ENCODE assay signal across 8 mouse cellular contexts in the genomic region with DNA sequence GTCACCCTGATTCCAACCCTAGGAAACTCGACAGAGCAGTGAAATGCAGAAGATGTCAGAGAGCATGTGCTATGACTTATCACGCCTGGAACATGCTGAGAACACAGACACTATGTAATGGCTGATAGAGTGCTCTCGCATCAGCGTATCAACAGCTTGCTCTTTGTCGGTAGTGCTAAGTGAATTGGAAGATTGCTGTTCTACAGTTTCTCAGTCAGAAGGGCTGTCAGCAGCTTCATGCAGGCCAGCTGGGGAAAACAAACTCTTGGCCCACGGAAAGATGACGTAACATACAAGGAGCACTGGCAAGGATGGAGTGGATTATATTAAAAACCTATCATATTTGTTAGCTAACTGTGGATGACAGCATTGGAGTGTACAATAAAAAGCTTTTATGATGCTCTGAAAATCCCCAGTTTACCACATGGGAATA.
DNase-seq lines count a peak whose midpoint lies in the region; ATAC-seq and TF ChIP-seq lines count a peak whose summit lies in the region.

No protein-coding gene starts in this region.

- DNase-seq in cerebellum, postnatal 14 days: peak; percentile 40 to 42
- no peak for DNase-seq in cerebellum, adult 11-12 months
- DNase-seq in NIH3T3 (ENCODE audit: low read depth): peak; percentile 51
- DNase-seq in gastrocnemius, adult 2 months: peak; percentile 37
- DNase-seq in lung, postnatal 0 days (ENCODE audit: low spot score): peak; percentile 59
- DNase-seq in skeletal muscle tissue, adult 2 months (ENCODE audit: low read depth, low spot score): peak; percentile 49
- DNase-seq in thymus, postnatal 36 days: no peak

- TF ChIP-seq EP300 in lung, postnatal 0 days (IDR thresholded peaks at IDR 0.05): no peak

- H3K27me3 ChIP-seq in intestine, embryonic 15.5 days (replicated peaks): no peaks in the 10 kb centered on the region
- H3K27me3 ChIP-seq in lung, postnatal 0 days (replicated peaks; ENCODE audit: insufficient read depth, low read length): no peaks in the 10 kb centered on the region

- H3K9ac ChIP-seq in intestine, embryonic 15.5 days: no peak overlapping the region
- H3K9ac ChIP-seq in lung, postnatal 0 days (replicated peaks; ENCODE audit: low read depth): no peak overlapping the region

- ATAC-seq in intestine, embryonic 15.5 days: peak; percentile 67
- peak; percentile 71 for ATAC-seq in lung, postnatal 0 days

- no peaks in the 10 kb centered on the region for H3K36me3 ChIP-seq in intestine, embryonic 15.5 days
- no peaks in the 10 kb centered on the region for H3K36me3 ChIP-seq in lung, postnatal 0 days (ENCODE audit: insufficient read depth, low read length)

- 44% methylated on average over 7 of the region's 7 CpGs for whole genome bisulfite sequencing in intestine, embryonic 15.5 days
- 46% methylated on average over 7 of the region's 7 CpGs for WGBS in lung, postnatal 0 days

- no peaks in the 10 kb centered on the region for H3K4me1 ChIP-seq in intestine, embryonic 15.5 days (replicated peaks)
- no peaks in the 10 kb centered on the region for H3K4me1 ChIP-seq in lung, postnatal 0 days (ENCODE audit: insufficient read depth, low read depth, low read length)

- no peak overlapping the region for H3K27ac ChIP-seq in gastrocnemius, adult 2 months
- no peak overlapping the region for H3K27ac ChIP-seq in intestine, embryonic 15.5 days
- H3K27ac ChIP-seq in lung, postnatal 0 days (ENCODE audit: low read length): no peak overlapping the region

- intact Hi-C loops in gastrocnemius, adult 2 months (cut with DNase I): no loop called here

- 0 out of 2 replicates have a peak overlapping the region, but pooled peaks have one; percentile 5 for H3K4me2 ChIP-seq in intestine, embryonic 15.5 days (replicated peaks)
- H3K4me2 ChIP-seq in lung, postnatal 0 days (replicated peaks; ENCODE audit: low read depth, low read length): no peak overlapping the region

- no peaks in the 10 kb centered on the region for H3K9me3 ChIP-seq in intestine, embryonic 15.5 days
- H3K9me3 ChIP-seq in lung, postnatal 0 days (ENCODE audit: low read length): no peaks in the 10 kb centered on the region

- peak overlapping the region; percentile 59 for H3K4me3 ChIP-seq in gastrocnemius, adult 2 months
- no peak overlapping the region for H3K4me3 ChIP-seq in intestine, embryonic 15.5 days (replicated peaks)
- H3K4me3 ChIP-seq in lung, postnatal 0 days (ENCODE audit: low read depth, low read length): no peak overlapping the region

- TF ChIP-seq CTCF in gastrocnemius, adult 2 months (IDR thresholded peaks at IDR 0.05): no peak
- TF ChIP-seq CTCF in lung, postnatal 0 days (IDR thresholded peaks at IDR 0.05): no peak

Comparison
In these comparisons a context has a peak if more than half of its experiments do, and no peak if none do; other contexts are left out.
1. DNase-seq: peak in cerebellum, postnatal 14 days (2 of 2), NIH3T3 (single experiment), gastrocnemius, adult 2 months (single experiment), lung, postnatal 0 days (single experiment) and skeletal muscle tissue, adult 2 months (single experiment); none in cerebellum, adult 11-12 months (single experiment) and thymus, postnatal 36 days (0 of 2).